Mouse (Mus musculus): ENCODE results near the gene Sord. TPM values are rescaled to one million over a fixed set of nuclear protein-coding genes. Genes with fewer than 3 reads are reported as not detected.

Sord gene
- polyA plus RNA-seq, 1 experiment from 2014 or later = 24.0 TPM

GRCm38 (mm10) chr2:122305097-122305892 lies 70.7 kb downstream of the Sord start:
- H3K4me2 ChIP-seq (replicated peaks; ENCODE audit: low read depth, low read length) = no peak overlapping the region
- no peaks in the 10 kb centered on the region for H3K9me3 ChIP-seq (ENCODE audit: control insufficient read depth, low read length)
- no peak for ATAC-seq (ENCODE audit: low FRiP score, low TSS enrichment)
- 82% methylated on average over 16 of the region's 16 CpGs for WGBS
- peaks cover 45% of the 10 kb centered on the region for H3K27me3 ChIP-seq (ENCODE audit: control insufficient read depth, insufficient read depth, low read length)
- no peak overlapping the region for H3K4me3 ChIP-seq (ENCODE audit: low read length)
- no peaks in the 10 kb centered on the region for H3K36me3 ChIP-seq (ENCODE audit: control insufficient read depth, insufficient read depth, low read length)
- H3K27ac ChIP-seq (ENCODE audit: low read depth, low read length) = no peak overlapping the region
- H3K4me1 ChIP-seq (ENCODE audit: control insufficient read depth, insufficient read depth, low read length) = peaks cover 8% of the 10 kb centered on the region
- H3K9ac ChIP-seq (ENCODE audit: low read depth, low read length) = no peak overlapping the region

GRCm38 (mm10) chr2:122306184-122306583 lies 71.6 kb downstream of the Sord start:
- no peak for ATAC-seq (ENCODE audit: low FRiP score, low TSS enrichment)
- WGBS = 56% methylated on average over 4 of the region's 4 CpGs
- H3K4me1 ChIP-seq (ENCODE audit: control insufficient read depth, insufficient read depth, low read length) = peaks cover 6% of the 10 kb centered on the region
- H3K4me3 ChIP-seq (ENCODE audit: low read length) = no peak overlapping the region
- no peak overlapping the region for H3K9ac ChIP-seq (ENCODE audit: low read depth, low read length)
- no peaks in the 10 kb centered on the region for H3K9me3 ChIP-seq (ENCODE audit: control insufficient read depth, low read length)
- H3K27me3 ChIP-seq (ENCODE audit: control insufficient read depth, insufficient read depth, low read length) = peaks cover 41% of the 10 kb centered on the region
- no peak overlapping the region for H3K4me2 ChIP-seq (replicated peaks; ENCODE audit: low read depth, low read length)
- no peak overlapping the region for H3K27ac ChIP-seq (ENCODE audit: low read depth, low read length)
- H3K36me3 ChIP-seq (ENCODE audit: control insufficient read depth, insufficient read depth, low read length) = no peaks in the 10 kb centered on the region

DNA sequence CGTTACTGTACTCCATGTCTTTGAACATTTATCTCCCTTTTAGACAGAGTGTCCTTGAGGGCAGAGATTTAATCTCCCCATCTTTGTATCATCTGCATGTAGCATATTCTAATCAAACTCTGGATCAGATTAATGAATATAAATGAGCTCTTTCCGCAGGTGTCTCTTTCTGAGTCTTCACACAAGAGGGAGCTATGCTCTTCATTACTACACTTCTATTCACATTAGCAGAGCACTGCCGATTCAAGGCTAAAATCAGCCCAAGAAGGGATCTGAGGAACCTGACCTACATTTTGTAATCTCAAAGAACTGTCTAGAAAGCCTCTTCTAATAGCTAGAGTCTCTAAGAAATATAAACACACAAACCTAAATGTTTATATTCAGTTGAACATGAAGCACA lies 75.1 kb downstream of the Sord start:
- H3K27ac ChIP-seq (ENCODE audit: low read depth, low read length) = no peak overlapping the region
- H3K4me2 ChIP-seq (replicated peaks; ENCODE audit: low read depth, low read length) = no peak overlapping the region
- H3K4me1 ChIP-seq (ENCODE audit: control insufficient read depth, insufficient read depth, low read length) = no peaks in the 10 kb centered on the region; the same call in 1 of the 2 replicates
- no peak overlapping the region for H3K9ac ChIP-seq (ENCODE audit: low read depth, low read length)
- ATAC-seq (ENCODE audit: low FRiP score, low TSS enrichment) = no peak
- peaks cover 49% of the 10 kb centered on the region for H3K27me3 ChIP-seq (ENCODE audit: control insufficient read depth, insufficient read depth, low read length)
- WGBS = 47% methylated on average over 3 of the region's 3 CpGs
- no peaks in the 10 kb centered on the region for H3K9me3 ChIP-seq (ENCODE audit: control insufficient read depth, low read length)
- no peak overlapping the region for H3K4me3 ChIP-seq (ENCODE audit: low read length)
- H3K36me3 ChIP-seq (ENCODE audit: control insufficient read depth, insufficient read depth, low read length) = no peaks in the 10 kb centered on the region

- no peak for ATAC-seq (ENCODE audit: low FRiP score, low TSS enrichment)
- no peaks in the 10 kb centered on the region; the same call in 1 of the 2 replicates for H3K4me1 ChIP-seq (ENCODE audit: control insufficient read depth, insufficient read depth, low read length)
- no peak overlapping the region for H3K27ac ChIP-seq (ENCODE audit: low read depth, low read length)
- no peak overlapping the region for H3K9ac ChIP-seq (ENCODE audit: low read depth, low read length)
- WGBS = 46% methylated on average over 2 of the region's 2 CpGs
- H3K4me3 ChIP-seq (ENCODE audit: low read length) = no peak overlapping the region
- no peak overlapping the region for H3K4me2 ChIP-seq (replicated peaks; ENCODE audit: low read depth, low read length)
- H3K27me3 ChIP-seq (ENCODE audit: control insufficient read depth, insufficient read depth, low read length) = peaks cover 57% of the 10 kb centered on the region
- no peaks in the 10 kb centered on the region for H3K9me3 ChIP-seq (ENCODE audit: control insufficient read depth, low read length)
- H3K36me3 ChIP-seq (ENCODE audit: control insufficient read depth, insufficient read depth, low read length) = no peaks in the 10 kb centered on the region
Measured at GRCm38 (mm10) chr2:122311561-122311960, 77.0 kb downstream of the Sord start.

GRCm38 (mm10) chr2:122312722-122313417 lies 78.3 kb downstream of the Sord start:
- H3K4me1 ChIP-seq (ENCODE audit: control insufficient read depth, insufficient read depth, low read length) = no peaks in the 10 kb centered on the region; the same call in 1 of the 2 replicates

DNA sequence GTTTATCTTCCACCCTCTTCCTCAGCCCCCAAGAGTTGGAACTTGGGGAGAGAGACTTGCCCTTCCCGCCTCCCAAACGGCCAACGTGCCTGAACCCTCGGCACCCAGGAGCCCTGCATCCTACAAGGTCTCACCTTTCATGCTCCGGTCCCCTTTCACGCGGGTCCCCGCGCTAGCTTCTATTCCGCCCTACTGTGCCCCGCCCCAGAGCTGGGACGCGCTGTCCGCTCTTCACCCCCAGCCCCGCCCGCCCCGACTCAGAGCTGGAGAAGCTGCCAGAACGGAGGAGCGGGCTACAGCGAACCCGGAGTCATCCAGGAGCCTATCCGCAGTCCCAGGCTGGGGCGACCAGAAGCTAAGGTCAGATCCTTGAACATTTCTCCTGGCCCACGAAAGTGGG lies 79.0 kb downstream of the Sord start, which contains the start of gene Duoxa1:
Duoxa1 (minus strand) TSS at position 195 of the 400 bp plus-strand sequence.
- Histone ChIP-seq H3K9ac (ENCODE audit: low read depth, low read length) (no peak within 1 kb of the TSS), H3K4me1 (ENCODE audit: control insufficient read depth, insufficient read depth, low read length) (no peaks in the 10 kb centered on the region; the same call in 1 of the 2 replicates), H3K27me3 (ENCODE audit: control insufficient read depth, insufficient read depth, low read length) (peaks cover 53% of the 10 kb centered on the region), H3K36me3 (ENCODE audit: control insufficient read depth, insufficient read depth, low read length) (no peaks in the 10 kb centered on the region), H3K4me3 (ENCODE audit: low read length) (peak within 1 kb of the TSS; percentile 20), H3K27ac (ENCODE audit: low read depth, low read length) (no peak within 1 kb of the TSS), H3K9me3 (ENCODE audit: control insufficient read depth, low read length) (no peaks in the 10 kb centered on the region), H3K4me2 (replicated peaks; ENCODE audit: low read depth, low read length) (peak within 1 kb of the TSS; percentile 38)
- WGBS = 2% methylated on average over 24 of the region's 24 CpGs
- peak; percentile 20; the same call in 1 of the 2 replicates for ATAC-seq (ENCODE audit: low FRiP score, low TSS enrichment)

More at GRCm38 (mm10) chr2:122312722-122313417, 78.3 kb downstream of the Sord start:
- peak; percentile 62 for ATAC-seq (ENCODE audit: low FRiP score, low TSS enrichment)
- peak overlapping the region; percentile 38 for H3K4me2 ChIP-seq (replicated peaks; ENCODE audit: low read depth, low read length)
- peaks cover 54% of the 10 kb centered on the region for H3K27me3 ChIP-seq (ENCODE audit: control insufficient read depth, insufficient read depth, low read length)
- 6% methylated on average over 27 of the region's 27 CpGs for WGBS
- H3K4me3 ChIP-seq (ENCODE audit: low read length) = peak overlapping the region; percentile 20
- H3K9ac ChIP-seq (ENCODE audit: low read depth, low read length) = no peak overlapping the region
- H3K9me3 ChIP-seq (ENCODE audit: control insufficient read depth, low read length) = no peaks in the 10 kb centered on the region
- H3K36me3 ChIP-seq (ENCODE audit: control insufficient read depth, insufficient read depth, low read length) = no peaks in the 10 kb centered on the region
- H3K27ac ChIP-seq (ENCODE audit: low read depth, low read length) = no peak overlapping the region

Other genes with a start within 250 kb of the Sord start
- 12.6 and 14.9 TPM in 2 replicates for gene Eif3j1, start 206.2 kb upstream of the Sord start, polyA plus RNA-seq (2014; fragmentation: Nextera tagmentation; extraction: Ambion mirVana)
- 6.0 and 12.8 TPM in 2 replicates for gene Spg11, start 116.4 kb upstream of the Sord start, polyA plus RNA-seq (2014; fragmentation: Nextera tagmentation; extraction: Ambion mirVana)
- 202 and 246 TPM in 2 replicates for gene B2m, start 87.1 kb upstream of the Sord start, polyA plus RNA-seq (2014; fragmentation: Nextera tagmentation; extraction: Ambion mirVana)
- not detected in 2 replicates for gene Trim69, start 74.0 kb upstream of the Sord start, polyA plus RNA-seq (2014; fragmentation: Nextera tagmentation; extraction: Ambion mirVana)
- not detected in 2 replicates for gene Patl2, start 48.6 kb upstream of the Sord start, polyA plus RNA-seq (2014; fragmentation: Nextera tagmentation; extraction: Ambion mirVana)
- gene Terb2, start 48.5 kb upstream of the Sord start, polyA plus RNA-seq (2014; fragmentation: Nextera tagmentation; extraction: Ambion mirVana) = not detected in 2 replicates
- gene Duox2, start 63.7 kb downstream of the Sord start, polyA plus RNA-seq (2014; fragmentation: Nextera tagmentation; extraction: Ambion mirVana) = 0.05 TPM in 1 of 2 replicates, not detected in the other
- 0.22 TPM in 1 of 2 replicates, not detected in the other for gene Duoxa2, start 64.2 kb downstream of the Sord start, polyA plus RNA-seq (2014; fragmentation: Nextera tagmentation; extraction: Ambion mirVana)
- not detected in 2 replicates for gene Duoxa1, start 79.0 kb downstream of the Sord start, polyA plus RNA-seq (2014; fragmentation: Nextera tagmentation; extraction: Ambion mirVana)
- gene Duox1, start 80.9 kb downstream of the Sord start, polyA plus RNA-seq (2014; fragmentation: Nextera tagmentation; extraction: Ambion mirVana) = not detected in 2 replicates
- 3.5 and 5.5 TPM in 2 replicates for gene Shf, start 134.4 kb downstream of the Sord start, polyA plus RNA-seq (2014; fragmentation: Nextera tagmentation; extraction: Ambion mirVana)
- 0.39 and 0.47 TPM in 2 replicates for gene Slc28a2, start 191.7 kb downstream of the Sord start, polyA plus RNA-seq (2014; fragmentation: Nextera tagmentation; extraction: Ambion mirVana)